Mouse (Mus musculus) limb, embryonic 13.5 days (tissue): ENCODE data around the gene Fbxo30. TPM values are rescaled to one million over a fixed set of nuclear protein-coding genes. Genes with fewer than 3 reads are reported as not detected.
"Not testable (repeated sequence)": the region's sequence is repeated elsewhere in the genome, so short reads cannot be mapped to it uniquely, and the experiment has no call there.

ENCODE experiments used
- ATAC-seq: fragments of 200-750 bp; cut with Nextera tagmentation; 2 replicates; pipeline ENCODE4 v1.8.0; 2017; ENCODE audit warnings: low read depth, moderate number of reproducible peaks, moderate TSS enrichment; ENCODE audit not compliant: low FRiP score
- H3K27ac ChIP-seq: fragments of 300-500 bp; sonication (generic); 2 replicates; pipeline ENCODE4 v1.5.1; 2015; ENCODE audit warnings: inconsistent platforms, mild to moderate bottlenecking, moderate library complexity
- H3K27me3 ChIP-seq: fragments of 300-500 bp; sonication (generic); 2 replicates; pipeline ENCODE4 v1.6.1; 2015; ENCODE audit warnings: mild to moderate bottlenecking, inconsistent platforms
- H3K36me3 ChIP-seq: fragments of 300-500 bp; sonication (generic); 2 replicates; pipeline ENCODE4 v1.6.1; 2015; ENCODE audit warnings: inconsistent platforms, mild to moderate bottlenecking, moderate library complexity
- H3K4me1 ChIP-seq: fragments of 300-500 bp; sonication (generic); 2 replicates; pipeline ENCODE4 v1.6.1; 2015; ENCODE audit warnings: inconsistent platforms
- H3K4me2 ChIP-seq: fragments of 300-500 bp; sonication (generic); replicated peaks from 2 replicates; pipeline ENCODE4 v1.6.1; 2015; ENCODE audit warnings: inconsistent platforms, mild to moderate bottlenecking, moderate library complexity
- H3K4me3 ChIP-seq: fragments of 300-500 bp; sonication (generic); 2 replicates; pipeline ENCODE4 v1.5.1; 2015; ENCODE audit warnings: moderate library complexity, mild to moderate bottlenecking, inconsistent platforms
- H3K9ac ChIP-seq: fragments of 300-500 bp; sonication (generic); 2 replicates; pipeline ENCODE4 v1.6.1; 2015; ENCODE audit warnings: mild to moderate bottlenecking, inconsistent platforms
- H3K9me3 ChIP-seq: fragments of 300-500 bp; sonication (generic); 2 replicates; pipeline ENCODE4 v1.6.1; 2016; ENCODE audit warnings: inconsistent platforms
- WGBS: fragments of 180-500 bp; shearing (Covaris S2); methylation state at CpG from one replicate; pipeline ENCODE4 v1.1.7; 2015; 5-methylcytosine and 5-hydroxymethylcytosine counted together
- polyA plus RNA-seq: library from polyadenylated mRNA; unstranded; fragments of >200 nt; fragmentation: Nextera tagmentation; extraction: Ambion mirVana; gene quantifications from 2 replicates; pipeline ENCODE4 v1.2.1, GENCODE M21; 2015

Fbxo30 gene
- 45.1 and 46.1 TPM in 2 replicates for polyA plus RNA-seq

- peaks cover 13% of the 10 kb centered on the region for H3K4me1 ChIP-seq
- H3K36me3 ChIP-seq: 0 out of 2 replicates have a peak, but pooled peaks cover 3% of the 10 kb centered on the region
- peak within 1 kb of the TSS; percentile 94 for H3K4me3 ChIP-seq
- peak within 1 kb of the TSS; percentile 97 for H3K27ac ChIP-seq
- H3K27me3 ChIP-seq: no peaks in the 10 kb centered on the region
- peak within 1 kb of the TSS; percentile 97 for H3K9ac ChIP-seq
- peak; percentile 94 for ATAC-seq
- no peaks in the 10 kb centered on the region for H3K9me3 ChIP-seq
- peak within 1 kb of the TSS; percentile 85 for H3K4me2 ChIP-seq
- under 1% methylated on average over 86 of the region's 93 CpGs for WGBS
Observed at GRCm38 (mm10) chr10:11280578-11281463, at the start of gene Fbxo30. TSS of gene Fbxo30 (plus strand) at chr10:11281330.

DNA sequence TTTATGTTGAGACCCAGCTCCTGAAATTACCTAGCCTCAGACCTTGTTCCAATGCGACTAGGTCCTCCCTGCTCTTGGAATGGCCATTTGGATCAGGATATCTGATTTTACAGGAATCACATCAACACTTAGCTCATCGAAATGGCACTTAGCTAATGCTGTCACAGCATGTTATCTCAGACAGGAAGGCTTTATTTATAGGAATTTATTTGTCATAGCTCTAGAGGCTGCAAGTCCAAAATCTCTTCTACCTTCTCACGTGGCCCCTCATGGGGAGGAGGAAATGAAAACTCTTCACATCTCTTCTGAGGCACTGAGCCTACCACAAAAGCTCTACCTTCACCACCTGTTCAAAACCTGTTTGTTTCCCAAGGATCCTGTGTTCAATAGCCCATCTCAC, 47.9 kb upstream of the Fbxo30 start:
- H3K27me3 ChIP-seq: no peaks in the 10 kb centered on the region
- H3K9ac ChIP-seq: no peak overlapping the region
- no peaks in the 10 kb centered on the region for H3K9me3 ChIP-seq
- ATAC-seq: no peak
- H3K27ac ChIP-seq: no peak overlapping the region
- no peak overlapping the region for H3K4me3 ChIP-seq
- no peaks in the 10 kb centered on the region for H3K4me1 ChIP-seq
- WGBS: 71% methylated on average over 3 of the region's 3 CpGs
- no peak overlapping the region for H3K4me2 ChIP-seq
- H3K36me3 ChIP-seq: no peaks in the 10 kb centered on the region

DNA sequence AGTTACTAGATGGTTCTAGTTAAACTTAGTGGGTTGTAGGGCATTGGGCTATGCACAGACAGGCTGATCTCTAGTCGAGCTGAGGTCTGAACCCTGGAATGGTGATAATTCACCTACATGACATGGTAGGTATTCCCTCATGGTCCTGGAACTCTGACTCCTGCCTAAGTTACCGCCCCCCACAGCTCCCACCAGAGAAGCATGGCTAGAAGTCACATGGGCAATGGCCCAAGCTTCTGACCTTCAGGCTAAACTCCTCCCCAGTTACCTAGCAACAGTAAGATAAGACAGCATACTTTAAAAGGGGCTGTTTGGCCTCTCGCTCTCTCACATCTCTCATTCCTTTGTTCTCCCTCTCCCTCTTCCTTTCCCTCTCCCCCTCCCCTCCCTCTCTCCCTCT, 38.1 kb upstream of the Fbxo30 start:
- 58% methylated on average over 3 of the region's 3 CpGs for WGBS
- H3K9ac ChIP-seq, H3K4me1 ChIP-seq, H3K36me3 ChIP-seq, H3K4me2 ChIP-seq, ATAC-seq, H3K4me3 ChIP-seq, H3K9me3 ChIP-seq, H3K27me3 ChIP-seq, H3K27ac ChIP-seq: not testable (repeated sequence)

GRCm38 (mm10) chr10:11248210-11248609, 32.9 kb upstream of the Fbxo30 start:
- no peaks in the 10 kb centered on the region for H3K27me3 ChIP-seq
- H3K27ac ChIP-seq: no peak overlapping the region
- WGBS: 86% methylated on average over 3 of the region's 3 CpGs
- ATAC-seq: no peak
- H3K9ac ChIP-seq: no peak overlapping the region
- H3K4me3 ChIP-seq: no peak overlapping the region
- H3K4me2 ChIP-seq: no peak overlapping the region
- peaks cover 6% of the 10 kb centered on the region; the same call in 1 of the 2 replicates for H3K4me1 ChIP-seq
- no peaks in the 10 kb centered on the region for H3K36me3 ChIP-seq
- no peaks in the 10 kb centered on the region for H3K9me3 ChIP-seq

DNA sequence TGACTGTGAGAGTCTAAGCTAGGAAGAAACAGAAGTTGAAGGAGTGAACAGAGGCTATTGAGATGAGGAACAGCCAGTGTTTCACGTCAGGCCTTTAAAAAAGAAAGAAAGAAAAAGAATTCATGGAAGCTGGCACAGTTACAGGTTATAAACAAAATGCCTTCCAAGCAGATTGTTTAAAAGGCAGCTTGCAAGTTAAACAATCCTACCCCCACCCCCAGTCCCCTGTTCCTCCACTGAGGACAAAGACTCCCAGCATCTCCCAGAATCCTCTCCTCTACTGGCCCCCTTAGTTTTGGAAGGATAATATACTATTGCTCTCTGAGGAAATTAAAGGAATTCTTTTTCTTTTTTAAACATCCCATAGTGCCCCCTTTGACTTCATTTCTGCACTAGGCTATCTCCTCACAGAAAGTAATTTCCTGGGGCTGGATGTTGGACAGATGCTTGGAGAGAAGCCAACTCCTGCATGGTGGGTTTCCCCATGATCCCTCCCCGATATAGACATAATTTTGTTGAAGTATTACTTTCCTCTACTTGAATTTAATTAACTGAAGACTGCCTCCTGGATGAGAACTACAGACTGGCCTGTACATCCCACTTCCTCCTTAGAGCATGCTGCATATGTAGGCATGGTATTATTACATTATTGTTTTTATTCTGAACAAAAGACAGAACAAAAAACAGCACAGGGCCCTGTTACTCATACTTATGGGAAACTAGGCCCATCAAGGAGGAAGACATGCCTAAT, 30.7 kb upstream of the Fbxo30 start:
- ATAC-seq: peak; percentile 89
- Histone ChIP-seq H3K4me2 (no peak overlapping the region), H3K9me3 (no peaks in the 10 kb centered on the region), H3K27ac (no peak overlapping the region; the same call in 1 of the 2 replicates), H3K9ac (no peak overlapping the region), H3K4me1 (peaks cover 6% of the 10 kb centered on the region; the same call in 1 of the 2 replicates), H3K4me3 (no peak overlapping the region), H3K36me3 (no peaks in the 10 kb centered on the region), H3K27me3 (no peaks in the 10 kb centered on the region)
- WGBS: 33% methylated on average over 2 of the region's 2 CpGs

DNA sequence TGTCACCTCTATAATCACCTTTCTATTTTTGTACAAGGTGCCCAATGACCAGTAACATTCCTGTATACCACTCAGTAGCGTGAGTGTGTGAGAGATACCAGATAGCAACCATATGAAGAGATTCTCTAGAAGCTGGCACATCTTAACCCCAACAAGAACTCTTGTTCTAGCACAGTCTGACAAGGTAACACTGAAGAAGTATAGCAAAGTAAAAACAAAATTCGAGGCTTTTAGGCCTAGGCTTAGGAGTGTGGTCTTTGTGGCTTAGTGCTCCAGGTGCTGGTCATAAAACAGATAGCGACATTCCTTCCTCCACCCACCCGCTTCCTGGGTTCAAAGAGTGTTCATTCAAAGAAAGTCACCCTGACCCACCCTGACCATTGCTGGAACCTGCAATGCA, 27.5 kb upstream of the Fbxo30 start:
- not testable (repeated sequence) for H3K27ac ChIP-seq, H3K9me3 ChIP-seq, ATAC-seq, H3K36me3 ChIP-seq, H3K4me3 ChIP-seq, H3K4me1 ChIP-seq, H3K4me2 ChIP-seq, H3K9ac ChIP-seq, H3K27me3 ChIP-seq
- WGBS: 71% methylated on average over 4 of the region's 4 CpGs

DNA sequence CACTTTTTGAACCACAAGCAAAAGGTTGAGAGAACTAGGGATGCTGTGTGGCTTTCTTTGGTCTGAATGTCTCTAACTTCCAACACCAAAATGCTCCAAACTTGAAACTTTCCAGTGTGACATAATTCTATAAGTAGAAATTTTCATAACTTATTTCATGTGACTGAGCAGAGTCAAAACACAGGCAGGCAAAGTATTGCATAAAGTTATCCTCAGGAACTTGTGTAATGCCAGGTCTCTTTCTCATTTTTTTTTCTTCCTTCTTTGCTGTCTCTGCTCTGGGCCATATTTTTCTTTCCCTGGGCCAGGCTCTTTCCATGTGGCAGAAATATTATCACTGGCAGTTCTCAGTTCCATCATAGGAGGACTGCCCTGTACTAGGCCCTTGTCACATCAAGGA, 21.0 kb upstream of the Fbxo30 start:
- Histone ChIP-seq H3K27ac (no peak overlapping the region), H3K9ac (no peak overlapping the region), H3K9me3 (no peaks in the 10 kb centered on the region), H3K4me2 (no peak overlapping the region), H3K4me1 (no peaks in the 10 kb centered on the region), H3K27me3 (no peaks in the 10 kb centered on the region), H3K36me3 (no peaks in the 10 kb centered on the region), H3K4me3 (no peak overlapping the region)
- no peak for ATAC-seq

GRCm38 (mm10) chr10:11262292-11262691, 18.8 kb upstream of the Fbxo30 start:
- H3K27me3 ChIP-seq, H3K4me1 ChIP-seq, H3K9me3 ChIP-seq, H3K9ac ChIP-seq, H3K4me2 ChIP-seq, H3K4me3 ChIP-seq, H3K36me3 ChIP-seq, H3K27ac ChIP-seq, ATAC-seq: not testable (repeated sequence)
- 78% methylated on average over 2 of the region's 2 CpGs for WGBS

- not testable (repeated sequence) for H3K36me3 ChIP-seq, H3K9me3 ChIP-seq
- WGBS: 81% methylated on average over 2 of the region's 2 CpGs
Observed at GRCm38 (mm10) chr10:11263795-11264194, 17.3 kb upstream of the Fbxo30 start.

DNA sequence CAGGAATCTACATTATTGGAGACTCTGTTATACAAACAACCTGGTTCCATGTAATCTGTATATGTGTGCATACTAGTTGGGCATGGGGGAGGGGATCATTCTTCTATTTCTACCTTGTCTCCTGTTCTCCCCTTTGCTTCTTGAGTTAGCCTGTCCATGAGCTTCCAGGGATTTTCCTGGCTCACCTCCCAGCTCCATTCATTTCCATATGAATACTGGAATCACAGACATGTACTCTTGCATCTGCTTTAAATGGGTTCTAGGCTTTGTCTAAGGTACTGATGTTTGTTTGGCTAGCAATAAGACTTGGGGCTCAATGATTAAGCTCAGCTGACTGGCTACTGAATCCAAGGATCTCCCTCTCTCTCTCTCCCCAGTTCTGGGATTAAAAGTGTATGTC, 12.0 kb upstream of the Fbxo30 start:
- H3K36me3 ChIP-seq: no peaks in the 10 kb centered on the region
- no peaks in the 10 kb centered on the region for H3K4me1 ChIP-seq
- H3K27me3 ChIP-seq: no peaks in the 10 kb centered on the region
- H3K4me3 ChIP-seq: no peak overlapping the region
- H3K27ac ChIP-seq: no peak overlapping the region
- no peak overlapping the region for H3K9ac ChIP-seq
- no peak overlapping the region for H3K4me2 ChIP-seq
- ATAC-seq: no peak
- H3K9me3 ChIP-seq: no peaks in the 10 kb centered on the region

More at GRCm38 (mm10) chr10:11263795-11264194, 17.3 kb upstream of the Fbxo30 start:
- not testable (repeated sequence) for H3K4me3 ChIP-seq, ATAC-seq, H3K4me1 ChIP-seq, H3K9ac ChIP-seq, H3K27me3 ChIP-seq, H3K4me2 ChIP-seq, H3K27ac ChIP-seq

DNA sequence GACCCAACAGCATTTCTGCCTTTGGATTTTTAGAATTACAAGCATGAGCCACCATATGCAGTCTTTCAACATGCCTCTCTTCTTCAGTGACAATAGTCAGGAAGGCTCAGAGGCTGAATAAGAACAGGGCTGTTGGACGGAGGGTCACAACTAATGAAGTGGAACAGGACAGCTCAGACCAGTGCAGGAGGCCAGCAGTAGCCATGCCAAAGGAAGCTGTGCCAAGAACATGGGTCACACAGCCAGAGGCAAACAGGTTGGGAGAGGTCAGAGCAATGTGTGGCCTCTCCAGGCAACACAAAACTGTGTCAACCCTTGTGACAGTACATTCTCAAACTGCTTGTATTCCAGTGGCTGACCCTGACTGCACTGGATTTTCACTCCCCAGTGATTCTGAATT, 6.7 kb upstream of the Fbxo30 start:
- Histone ChIP-seq H3K9ac (no peak overlapping the region), H3K27me3 (no peaks in the 10 kb centered on the region), H3K4me3 (no peak overlapping the region), H3K9me3 (no peaks in the 10 kb centered on the region), H3K27ac (no peak overlapping the region), H3K4me2 (no peak overlapping the region), H3K4me1 (peaks cover under 1% of the 10 kb centered on the region; the same call in 1 of the 2 replicates), H3K36me3 (no peaks in the 10 kb centered on the region)
- WGBS: 86% methylated on average over 1 of the region's 1 CpGs
- ATAC-seq: no peak

DNA sequence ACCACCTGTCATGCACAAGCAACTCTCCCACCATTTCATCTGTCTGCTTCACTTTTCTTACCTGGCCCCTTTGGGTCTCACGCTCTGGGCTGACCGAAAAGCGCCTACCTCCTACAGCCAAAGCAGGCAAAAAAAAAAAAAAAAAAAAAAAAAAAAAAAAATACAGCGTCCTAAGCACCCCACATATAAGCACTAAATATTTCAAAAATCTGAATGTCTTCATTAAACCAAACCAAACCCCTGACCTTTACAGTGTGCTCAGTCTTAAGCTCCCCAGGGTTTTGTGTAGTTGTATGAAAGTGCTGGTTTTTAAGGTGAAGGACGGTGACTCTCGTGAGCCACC, 924 bp upstream of the Fbxo30 start:
- Histone ChIP-seq H3K4me2 (peak overlapping the region; percentile 85), H3K4me1 (peaks cover 13% of the 10 kb centered on the region), H3K9me3 (no peaks in the 10 kb centered on the region), H3K27me3 (no peaks in the 10 kb centered on the region), H3K27ac (peak overlapping the region; percentile 97), H3K4me3 (peak overlapping the region; percentile 94), H3K36me3 (0 out of 2 replicates have a peak, but pooled peaks cover 3% of the 10 kb centered on the region), H3K9ac (peak overlapping the region; percentile 97)
- WGBS: 2% methylated on average over 6 of the region's 6 CpGs
- ATAC-seq: no peak; the same call in 1 of the 2 replicates
